Mouse (Mus musculus) testis, adult 2 months (tissue): ENCODE results near the gene Bri3.

ENCODE experiments used
- CTCF ChIP-seq: fragments of 200-500 bp; IDR thresholded peaks from 2 replicates; pipeline ENCODE4 v1.5.1; 2012; ENCODE audit warnings: low read depth, mild to moderate bottlenecking, inconsistent platforms, low read length, moderate library complexity; ENCODE audit not compliant: control insufficient read depth, insufficient read depth, insufficient replicate concordance
- POLR2A ChIP-seq: fragments of 200-500 bp; IDR thresholded peaks from 2 replicates; pipeline ENCODE4 v1.6.1; 2012; ENCODE audit warnings: low read depth, mild to moderate bottlenecking, inconsistent platforms, low read length, moderate library complexity; ENCODE audit not compliant: control insufficient read depth

GRCm38 (mm10) chr5:144357551-144357880 lies 113.3 kb downstream of the Bri3 start:
- no peak for TF ChIP-seq POLR2A
- TF ChIP-seq CTCF: no peak
